Mouse (Mus musculus): ENCODE measurements around the gene Cd248.

GRCm38 (mm10) chr19:5082005-5082404 is 14.1 kb downstream of the Cd248 start:
- no peak for TF ChIP-seq POLR2A (IDR thresholded peaks at IDR 0.05; ENCODE audit: control insufficient read depth, low read depth, low read length)
- TF ChIP-seq CTCF (IDR thresholded peaks at IDR 0.05; ENCODE audit: control insufficient read depth, insufficient read depth, insufficient replicate concordance, low read depth, low read length) = no peak

Data from testis, adult 2 months (tissue).